Mouse (Mus musculus) thymus, adult 18-20 months (tissue): ENCODE results near the gene Ep300.
A peak's percentile ranks its signal among the peaks of the same experiment; 100 is the strongest.

Source experiments
- DNase-seq, 2 experiments: peaks; one replicate each; pipeline ENCODE4 v3.0.0; 2022; ENCODE audit warnings: mixed read lengths in 2 of 2

The Ep300 gene

DNA sequence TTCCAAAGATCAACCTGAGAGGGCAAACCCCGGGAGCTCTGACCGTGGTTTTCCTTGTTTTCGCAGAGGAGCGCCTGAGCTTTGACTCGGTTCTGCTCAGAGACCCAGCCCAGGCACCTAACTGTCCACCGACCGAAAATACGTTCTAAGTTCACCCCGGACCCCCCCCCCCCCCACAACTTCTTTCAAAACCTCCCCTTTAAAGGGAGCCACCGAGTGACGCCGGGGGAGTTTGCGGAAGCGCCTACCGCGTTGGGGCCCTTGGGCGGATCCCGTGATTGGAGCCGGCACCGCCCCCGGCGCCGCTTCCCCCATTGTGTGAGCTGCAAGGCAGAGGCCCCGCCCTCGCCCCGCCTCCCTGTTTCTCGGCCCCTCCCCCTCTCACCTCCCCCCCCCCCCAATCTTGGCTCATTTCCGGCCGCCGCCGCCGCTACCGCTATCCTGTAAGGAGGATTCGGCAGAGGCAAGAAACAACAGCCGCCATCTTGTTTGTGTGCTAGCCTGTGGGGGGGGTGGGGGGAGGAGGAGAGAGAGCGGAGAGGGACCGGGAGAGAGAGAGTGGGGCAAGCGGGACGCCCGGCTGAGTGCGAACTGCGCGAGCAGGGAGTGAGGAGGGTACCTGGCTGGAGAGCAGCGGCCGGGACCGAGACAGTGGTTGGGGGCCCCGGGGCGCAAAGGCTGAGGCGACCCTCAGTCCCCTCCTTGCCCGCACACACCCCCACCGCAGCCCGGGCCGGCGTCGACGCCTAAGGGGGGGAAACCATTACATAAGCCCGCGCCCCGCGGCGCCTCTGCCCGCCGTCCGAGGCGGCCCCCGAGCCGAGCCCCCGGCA, at the start of gene Ep300:
Ep300 (plus strand) TSS at position 439 of the 833 bp plus-strand sequence.
- DNase-seq = peak; percentile 96 to 97

DNA sequence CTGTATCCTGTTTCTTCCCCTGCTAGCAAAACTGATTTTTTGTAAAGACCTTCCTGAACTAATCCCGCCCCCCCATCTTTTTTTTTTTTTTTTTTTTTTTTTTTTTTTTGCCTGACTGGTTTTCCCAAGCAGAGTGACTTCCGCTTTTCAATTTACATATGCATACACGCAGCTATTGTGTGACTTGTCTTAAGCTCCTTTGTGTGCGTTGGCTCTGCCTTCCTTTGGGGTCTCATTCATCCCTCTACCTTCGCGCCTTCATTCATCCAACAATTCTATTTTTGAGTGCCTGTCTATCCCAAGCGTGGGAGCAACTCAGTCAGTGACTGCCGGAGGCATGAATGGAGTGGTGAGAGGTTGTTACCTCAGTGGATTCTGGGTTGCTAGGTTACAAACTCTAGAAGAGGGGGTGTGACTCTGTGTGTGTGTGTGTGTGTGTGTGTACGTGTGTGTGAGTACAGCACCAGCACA, 49.2 kb upstream of the Ep300 start:
- no peak for DNase-seq

DNA sequence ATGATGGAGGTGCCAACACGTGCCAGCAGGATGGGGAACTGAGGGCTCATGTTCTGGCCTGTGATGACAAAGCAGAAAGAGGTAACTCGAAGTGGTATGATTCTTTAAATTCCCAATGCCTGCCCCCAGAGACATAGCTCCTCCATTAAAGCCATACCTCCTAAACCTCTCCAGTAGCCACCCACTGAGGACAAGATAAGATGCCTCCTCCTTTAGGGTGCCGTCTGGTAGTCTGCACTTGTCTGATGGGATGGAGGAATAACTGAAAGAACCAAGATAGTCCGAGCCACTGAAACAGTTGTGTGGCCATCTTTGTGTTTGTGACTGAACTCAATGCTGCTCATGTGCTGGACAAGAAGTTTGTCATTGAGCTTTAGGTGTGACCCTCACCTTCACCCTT, 47.0 kb upstream of the Ep300 start:
- no peak for DNase-seq

DNA sequence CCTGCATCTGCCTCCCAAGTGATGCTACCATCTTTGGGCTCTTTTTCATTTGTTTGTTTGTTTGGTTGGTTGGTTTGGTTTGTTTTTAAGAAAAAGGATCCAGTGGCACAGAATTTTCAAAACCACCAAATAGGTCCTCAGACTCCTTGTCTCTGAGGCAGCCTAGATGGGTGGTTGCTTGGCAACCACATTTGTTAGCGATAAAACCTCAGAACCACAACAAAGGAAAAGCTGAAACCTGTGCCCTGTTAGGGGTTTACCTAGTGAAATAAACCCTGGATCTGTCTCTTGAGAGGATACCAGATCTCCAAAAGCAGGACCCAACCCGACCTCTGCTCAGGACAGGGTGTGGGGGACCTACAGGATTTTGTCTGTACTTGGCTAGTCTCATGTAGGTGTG, 45.6 kb upstream of the Ep300 start:
- peak in 1 of 2 experiments; percentile 50 for DNase-seq

DNA sequence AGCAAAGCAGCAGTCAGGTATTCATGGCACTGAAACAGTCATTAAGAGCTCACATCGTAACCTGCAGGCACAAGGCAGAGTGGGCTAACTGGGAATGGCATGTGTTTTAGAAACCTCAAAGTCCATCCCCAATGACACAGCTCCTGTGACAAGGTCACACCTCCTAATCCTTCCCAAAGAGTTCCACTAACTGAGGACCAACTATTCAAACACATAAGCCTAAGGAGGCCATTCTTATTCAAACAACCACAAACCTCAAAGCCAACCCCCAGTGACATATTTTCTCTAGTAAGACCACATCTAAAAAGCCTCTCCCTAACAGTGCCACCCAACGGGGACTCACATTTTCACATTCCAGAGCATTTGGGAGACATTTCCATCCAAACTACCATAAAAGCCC, 40.2 kb upstream of the Ep300 start:
- DNase-seq = no peak

DNA sequence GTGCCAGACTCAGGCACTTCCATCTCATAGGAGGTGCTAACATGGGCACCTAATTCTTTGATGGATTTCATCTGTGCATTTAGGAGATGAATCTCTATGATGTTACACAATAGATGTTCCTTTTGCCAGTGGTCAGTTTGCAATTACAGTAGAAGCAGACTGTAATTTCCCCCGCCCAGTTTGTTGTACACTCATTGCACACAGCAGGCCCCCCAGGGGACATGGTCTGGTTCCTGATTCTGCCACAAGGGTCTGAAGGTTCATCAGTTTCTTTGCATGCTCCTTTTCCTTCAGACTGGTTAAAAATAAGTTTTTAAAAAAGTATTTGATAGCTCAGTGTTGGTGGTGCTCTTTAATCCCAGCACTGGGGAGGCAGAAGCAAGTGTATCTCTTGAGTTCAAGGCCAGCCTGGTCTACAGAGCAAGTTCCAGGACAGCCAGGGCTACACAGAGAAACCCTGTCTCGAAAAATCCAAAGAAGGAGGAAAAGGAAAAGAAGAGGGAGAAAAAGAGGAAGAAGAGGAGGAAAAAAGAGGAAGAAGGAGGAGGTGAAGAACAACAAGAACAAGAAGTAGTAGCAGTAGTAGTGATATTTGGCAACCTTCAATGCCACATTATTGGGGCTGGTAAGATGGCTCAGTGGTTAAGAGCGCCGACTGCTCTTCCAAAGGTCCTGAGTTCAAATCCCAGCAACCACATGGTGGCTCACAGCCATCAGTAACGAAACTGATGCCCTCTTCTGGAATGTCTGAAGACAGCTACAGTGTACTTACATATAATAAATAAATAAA, 39.6 kb upstream of the Ep300 start:
- no peak for DNase-seq

DNA sequence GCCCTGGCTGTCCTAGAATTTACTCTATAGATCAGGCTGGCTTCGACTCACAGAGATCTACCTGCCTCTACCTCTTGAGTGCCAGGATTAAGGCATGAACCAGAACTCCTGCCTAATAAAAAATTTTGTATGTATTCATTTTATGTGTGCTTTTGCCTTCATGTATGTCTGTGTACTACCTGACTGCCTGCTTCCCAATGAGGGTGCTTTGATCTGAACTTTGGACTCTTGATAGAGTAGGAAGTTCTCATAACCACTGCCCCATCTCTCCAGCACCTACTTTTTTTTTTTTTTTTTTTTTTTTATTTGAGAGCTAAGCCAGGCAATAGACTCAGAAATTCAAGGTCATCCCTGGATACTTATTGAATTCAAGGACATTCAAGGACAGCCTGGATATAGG, 31.7 kb upstream of the Ep300 start:
- no peak for DNase-seq

DNA sequence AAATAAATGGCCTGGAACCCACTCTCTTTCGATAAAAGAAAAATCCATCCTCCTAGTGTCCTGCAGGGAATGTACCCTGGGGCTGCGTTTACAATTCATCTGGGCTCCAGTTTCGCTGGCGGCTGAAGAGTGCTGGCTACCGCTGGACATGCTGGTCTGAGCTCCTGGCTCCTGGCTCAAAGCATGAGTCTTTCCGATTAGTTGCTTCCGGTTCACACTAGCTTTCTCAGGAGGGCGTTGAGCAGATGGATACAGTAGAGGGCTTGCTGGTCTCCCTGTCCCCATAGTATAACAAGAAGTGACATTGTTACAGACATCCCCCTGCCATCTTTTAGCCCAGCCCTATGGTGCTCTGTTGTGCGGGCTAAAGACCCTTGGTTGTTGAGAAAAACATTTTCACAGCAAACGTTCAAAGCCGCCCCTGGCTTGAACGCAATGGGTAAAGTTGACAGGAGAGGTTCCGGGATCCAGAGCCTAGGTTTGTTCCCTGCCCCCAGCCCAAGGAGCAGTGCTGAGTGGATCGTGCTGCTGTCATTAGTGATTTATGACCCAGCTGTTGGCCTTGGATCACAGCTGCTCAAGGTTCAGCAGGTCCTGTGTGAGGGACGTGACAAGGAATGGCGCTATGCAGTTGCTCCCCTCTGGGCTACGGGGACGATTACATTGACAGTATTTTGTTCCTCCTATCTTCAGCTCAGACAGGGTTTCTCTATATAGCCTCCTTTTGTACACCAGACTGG, 30.4 kb upstream of the Ep300 start:
- DNase-seq = no peak

DNA sequence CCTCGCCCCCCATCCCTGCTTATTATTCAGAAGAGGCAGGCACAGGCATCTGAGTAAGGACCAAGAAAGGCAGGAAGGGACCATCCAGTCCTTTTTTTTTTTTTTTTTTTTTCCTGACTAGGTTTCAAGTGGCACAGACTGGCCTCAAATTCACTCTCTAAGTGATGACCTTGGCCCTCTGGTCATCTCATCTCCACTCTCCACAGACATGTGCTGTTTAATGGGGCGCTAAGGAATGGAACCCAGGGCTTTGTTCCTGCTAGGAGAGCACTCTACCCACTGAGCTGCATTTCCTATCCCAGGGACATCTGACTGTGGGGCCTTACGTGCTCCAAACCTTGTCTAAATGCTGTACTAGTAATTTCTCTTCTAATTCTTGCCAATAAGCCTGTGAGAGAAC, 29.2 kb upstream of the Ep300 start:
- DNase-seq = no peak

DNA sequence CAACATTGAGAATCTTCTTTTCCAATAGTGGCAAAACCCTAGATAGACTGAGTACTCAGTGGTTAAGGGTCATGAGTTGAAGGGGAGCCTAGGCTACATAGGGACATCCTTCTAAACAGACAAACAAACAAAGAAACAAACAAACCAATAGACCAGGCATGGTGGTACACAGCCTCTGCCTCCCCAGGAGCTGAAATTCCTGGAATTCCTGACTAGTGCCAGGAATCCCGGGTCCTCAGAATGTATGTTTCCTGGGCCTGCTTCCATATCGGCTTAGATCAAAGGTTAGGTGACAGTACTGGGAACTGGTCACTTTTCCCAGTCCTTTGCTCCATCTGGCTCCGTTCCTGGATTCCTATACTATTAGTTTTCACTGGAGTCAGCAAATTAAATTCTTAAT, 23.6 kb upstream of the Ep300 start:
- DNase-seq = no peak

DNA sequence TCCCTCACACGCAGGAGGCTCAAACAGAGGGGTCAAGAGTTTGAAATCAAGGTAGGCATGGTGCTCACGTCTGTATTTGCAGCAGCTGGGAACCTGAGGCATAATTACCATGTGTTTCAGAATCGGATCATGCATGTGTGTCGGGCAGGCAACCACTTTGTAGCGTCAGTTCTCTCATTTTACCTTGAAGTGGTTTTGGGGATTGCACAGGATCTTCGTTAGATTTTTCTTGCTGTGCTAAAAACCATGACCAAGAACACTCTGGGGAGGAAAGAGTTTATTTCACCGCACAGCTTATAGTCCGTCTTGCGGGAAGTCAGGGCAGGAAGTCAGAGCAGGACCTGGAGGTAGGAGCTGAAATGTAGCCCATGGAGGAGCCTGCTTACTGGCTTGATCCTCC, 23.2 kb upstream of the Ep300 start:
- DNase-seq = no peak

DNA sequence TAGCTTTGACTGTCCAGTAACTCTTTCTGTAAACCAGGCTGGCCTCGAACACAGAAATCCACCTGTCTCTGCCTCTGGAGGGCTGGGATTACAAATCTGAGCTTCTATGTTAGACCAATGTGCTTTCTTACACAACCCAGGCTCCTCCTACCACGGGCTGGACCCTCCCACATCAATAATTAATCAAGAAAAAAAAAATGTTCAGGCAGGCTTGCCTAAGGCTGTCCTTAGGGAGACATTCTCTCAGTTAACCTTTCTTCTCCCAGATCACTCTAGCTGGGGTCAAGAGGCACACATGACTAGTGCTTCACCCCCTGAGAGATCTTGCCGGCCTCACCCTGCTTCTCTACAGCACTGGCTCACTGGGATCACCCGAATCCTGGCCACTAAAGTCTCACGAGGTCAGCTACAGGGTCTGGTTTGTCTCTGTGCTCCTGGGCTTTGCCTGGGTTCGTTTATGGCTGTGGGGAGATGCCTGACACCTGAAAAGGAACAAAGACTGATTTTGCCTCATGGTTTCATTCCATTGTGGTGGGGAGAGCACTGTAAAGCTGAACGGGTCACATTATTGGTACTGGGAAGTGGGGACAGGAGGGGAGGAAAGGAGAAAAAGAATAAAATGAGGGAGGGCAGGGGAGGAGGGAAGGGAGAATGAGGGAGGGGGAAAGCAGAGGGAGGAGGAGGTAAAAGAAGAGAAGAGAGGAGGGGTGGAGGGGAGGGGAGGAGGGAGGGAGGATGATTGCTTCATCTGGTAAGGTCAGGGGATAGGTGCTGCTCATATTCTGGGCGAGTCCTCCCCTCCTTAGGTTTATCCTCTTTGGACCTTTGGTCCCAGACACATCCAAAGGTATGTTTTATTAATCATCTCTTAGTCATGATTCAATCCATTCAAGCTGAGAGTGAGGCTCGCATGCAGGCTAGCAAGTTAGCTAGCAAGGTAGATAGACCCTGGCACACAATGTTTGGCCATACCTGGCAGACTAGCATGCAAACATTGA, 22.4 kb upstream of the Ep300 start:
- no peak for DNase-seq

DNA sequence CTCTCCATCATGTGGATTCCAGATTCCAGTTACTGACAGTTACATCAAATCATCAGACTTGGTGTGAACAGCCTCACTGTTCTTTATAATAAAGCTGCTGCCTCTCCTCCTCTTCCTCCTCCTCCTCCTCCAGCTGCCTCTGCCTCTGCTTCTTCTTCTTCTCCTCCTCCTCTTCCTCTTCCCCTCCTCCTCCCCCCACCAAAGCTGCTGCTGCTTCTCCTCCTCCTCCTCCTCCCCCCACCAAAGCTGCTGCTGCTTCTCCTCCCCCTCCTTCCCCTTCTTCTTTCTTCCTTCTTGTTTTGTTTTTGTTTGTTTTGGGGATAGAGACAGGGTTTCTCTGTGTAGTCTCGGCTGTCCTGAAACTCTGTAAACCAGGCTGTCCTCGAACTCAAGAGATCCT, 17.1 kb upstream of the Ep300 start:
- peak; percentile 5 to 17 for DNase-seq

DNA sequence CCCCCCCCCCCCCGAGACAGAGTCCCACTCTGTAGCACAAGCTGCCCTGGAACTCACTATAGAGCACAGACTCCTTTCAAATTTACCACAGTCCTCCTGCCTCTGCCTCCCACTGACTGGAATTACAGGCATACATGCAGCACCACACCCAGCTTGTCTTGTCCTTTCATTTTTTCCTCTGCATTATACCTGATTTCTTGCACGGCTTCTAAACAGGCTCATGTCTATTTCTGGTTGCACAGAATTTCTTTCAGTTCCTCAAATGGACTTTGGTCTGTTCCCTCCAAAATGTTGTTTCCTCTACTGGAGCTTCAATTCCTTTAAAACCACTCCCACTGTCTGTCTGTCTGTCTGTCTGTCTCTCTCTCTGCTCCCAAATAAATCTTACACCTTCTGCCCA, 16.6 kb upstream of the Ep300 start:
- DNase-seq = no peak

DNA sequence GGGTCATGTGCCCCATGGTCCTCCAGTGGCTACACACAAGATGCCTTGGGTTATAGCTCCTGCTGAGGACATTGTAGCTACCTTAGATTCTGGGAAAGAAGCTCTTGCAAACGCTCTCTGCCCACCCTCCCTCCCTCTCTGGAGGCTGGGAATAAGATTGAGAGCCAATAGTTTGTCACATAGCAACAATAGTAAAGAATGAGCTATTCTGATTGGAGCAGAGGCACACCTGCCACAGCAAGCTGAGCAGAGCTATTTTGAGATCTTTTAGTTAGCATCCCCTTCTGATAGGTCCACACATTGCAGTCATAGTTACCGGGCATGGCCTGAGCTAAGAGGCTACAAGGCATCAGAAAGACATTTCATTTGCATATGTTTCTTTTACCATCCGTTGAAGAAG, 8.2 kb upstream of the Ep300 start:
- no peak for DNase-seq

DNA sequence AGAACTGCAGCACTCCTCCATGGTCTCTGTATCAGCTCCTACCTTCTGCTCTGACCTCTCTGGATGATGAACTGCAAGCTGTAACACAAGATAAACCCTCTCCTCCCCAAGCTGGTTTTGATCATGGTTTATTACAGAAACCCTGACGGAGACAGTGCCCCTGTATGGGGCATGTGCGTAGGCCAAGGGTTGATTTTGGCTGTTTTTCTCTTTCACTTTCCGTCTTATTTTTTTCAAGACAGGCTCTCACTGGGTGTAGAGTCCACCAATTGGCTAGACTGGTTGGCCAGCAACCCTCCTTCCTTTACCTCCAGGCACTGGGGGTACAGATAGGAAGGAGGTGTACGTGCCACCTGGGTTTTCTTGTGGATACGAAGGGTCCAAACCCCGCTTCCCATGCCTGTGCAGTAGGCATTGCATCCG, 7.4 kb upstream of the Ep300 start:
- no peak for DNase-seq

DNA sequence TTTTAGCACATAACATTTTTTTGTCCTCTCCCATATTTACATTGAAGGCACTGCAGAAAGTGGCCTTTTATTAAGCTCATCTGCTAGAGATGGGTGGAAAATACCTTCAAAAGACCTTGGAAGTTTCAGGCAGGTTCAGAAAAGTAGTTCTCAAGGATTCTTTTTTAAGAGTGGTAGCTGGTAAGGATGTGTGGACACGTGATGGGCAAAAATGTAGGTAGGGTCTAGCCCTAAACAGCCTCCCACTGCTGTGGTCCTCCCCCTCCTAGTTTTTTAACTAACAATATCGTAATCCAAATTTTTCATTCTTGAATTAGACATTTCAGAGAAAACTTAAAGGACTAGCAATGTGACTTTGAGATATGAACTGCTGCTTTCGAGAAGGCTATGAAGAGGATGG, 685 bp upstream of the Ep300 start:
- no peak for DNase-seq

DNA sequence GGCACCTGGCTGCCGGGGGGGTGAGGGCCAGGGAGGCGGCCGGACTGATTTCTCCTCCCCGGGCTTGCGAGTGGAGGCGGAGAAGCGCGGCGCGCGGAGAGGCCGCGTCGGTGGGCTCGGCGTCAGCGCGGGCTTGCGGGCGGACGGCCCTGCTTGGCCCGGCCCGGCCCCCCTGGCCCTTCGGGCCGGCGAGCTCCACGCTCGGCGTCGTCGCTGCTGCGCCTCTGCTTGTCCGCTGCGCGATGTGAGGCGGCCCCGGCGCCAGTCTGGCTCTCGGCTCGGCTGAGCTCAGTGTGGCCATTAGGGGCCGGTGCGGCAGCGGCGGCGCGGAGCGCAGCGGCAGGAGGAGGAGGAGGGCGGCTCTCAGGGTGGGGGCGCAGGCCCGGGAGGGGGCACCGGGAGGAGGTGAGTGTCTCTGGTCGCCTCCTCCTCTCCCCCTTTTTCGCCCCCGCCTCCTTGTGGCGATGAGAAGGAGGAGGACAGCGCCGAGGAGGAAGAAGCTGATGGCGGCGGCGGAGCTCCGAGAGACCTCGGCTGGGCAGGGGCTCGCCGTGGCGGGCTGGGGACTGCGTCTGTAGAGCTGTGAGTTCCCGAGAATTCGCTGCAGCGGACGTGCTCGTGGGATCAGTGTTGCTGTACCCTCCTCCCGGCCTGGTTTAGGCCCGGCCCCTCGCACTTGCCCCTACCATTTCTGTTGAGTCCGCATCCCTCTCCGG, 753 bp downstream of the Ep300 start:
- peak; percentile 86 to 89 for DNase-seq

DNA sequence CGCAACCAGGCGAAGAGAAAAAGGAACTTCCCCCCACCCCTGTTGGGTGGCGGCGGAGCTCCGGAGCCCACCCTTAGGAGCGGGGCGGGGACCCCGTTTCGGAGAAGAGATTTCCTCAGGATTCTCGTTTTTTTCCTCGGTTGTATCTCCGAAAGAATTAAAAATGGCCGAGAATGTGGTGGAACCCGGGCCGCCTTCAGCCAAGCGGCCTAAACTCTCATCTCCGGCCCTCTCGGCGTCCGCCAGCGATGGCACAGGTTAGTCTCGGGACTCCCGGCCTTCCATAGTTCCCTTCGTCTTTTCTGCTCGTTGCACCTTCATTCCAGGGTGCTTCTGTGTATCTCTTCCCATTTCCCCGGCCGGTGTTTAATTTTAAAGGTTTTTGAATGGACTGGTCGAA, 1.3 kb downstream of the Ep300 start:
- DNase-seq = no peak

DNA sequence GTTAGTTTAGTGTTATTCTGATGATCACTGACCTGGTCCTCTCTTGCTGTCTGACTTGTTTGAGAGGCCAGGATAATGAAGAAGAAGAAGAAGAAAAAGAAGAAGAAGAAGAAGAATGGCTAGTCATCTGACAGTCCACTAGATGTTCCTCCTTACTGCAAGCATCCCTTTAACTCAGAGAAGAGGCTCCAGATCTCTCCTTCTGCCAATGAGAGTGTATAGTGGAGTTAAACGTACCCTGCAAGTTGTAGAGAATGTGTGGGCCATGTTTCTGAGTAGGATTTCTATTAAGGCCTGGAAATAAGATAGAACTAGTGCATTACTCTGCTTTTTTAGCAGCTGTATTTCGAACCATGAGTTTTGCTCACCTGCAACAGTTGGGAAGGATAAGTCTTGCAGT, 2.5 kb downstream of the Ep300 start:
- DNase-seq = no peak

DNA sequence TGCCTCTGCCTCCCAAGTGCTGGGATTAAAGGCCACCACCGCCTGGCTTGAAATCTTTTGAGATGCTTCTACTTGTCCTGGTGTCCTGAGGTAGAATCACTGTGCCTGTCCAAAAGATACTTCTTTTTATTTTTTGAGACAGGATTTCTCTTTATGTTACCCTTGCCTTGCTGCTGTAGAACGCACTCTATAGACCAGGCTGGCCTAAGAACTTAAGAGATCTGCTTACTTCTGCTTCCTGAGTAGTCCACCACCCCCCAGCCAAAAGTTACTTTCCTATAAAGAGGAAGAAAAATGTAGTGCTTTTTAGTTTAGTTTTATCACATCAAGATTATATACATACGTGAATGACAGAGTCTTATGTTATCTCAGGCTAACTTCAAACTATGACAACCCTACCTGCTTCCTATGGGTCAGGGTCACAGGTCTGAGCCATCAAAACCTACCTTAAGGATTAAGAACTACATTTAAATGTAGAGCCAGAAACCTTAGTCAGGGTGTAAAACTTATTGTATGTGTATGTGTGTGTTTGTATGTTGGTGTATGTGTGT, 9.1 kb downstream of the Ep300 start:
- DNase-seq = no peak
